Mouse (Mus musculus) kidney, adult 11 months (tissue): ENCODE results near the gene Nkain2.

Experiments used
- DNase-seq: peaks from one replicate; pipeline ENCODE4 v3.0.0; 2022

The Nkain2 gene

DNA sequence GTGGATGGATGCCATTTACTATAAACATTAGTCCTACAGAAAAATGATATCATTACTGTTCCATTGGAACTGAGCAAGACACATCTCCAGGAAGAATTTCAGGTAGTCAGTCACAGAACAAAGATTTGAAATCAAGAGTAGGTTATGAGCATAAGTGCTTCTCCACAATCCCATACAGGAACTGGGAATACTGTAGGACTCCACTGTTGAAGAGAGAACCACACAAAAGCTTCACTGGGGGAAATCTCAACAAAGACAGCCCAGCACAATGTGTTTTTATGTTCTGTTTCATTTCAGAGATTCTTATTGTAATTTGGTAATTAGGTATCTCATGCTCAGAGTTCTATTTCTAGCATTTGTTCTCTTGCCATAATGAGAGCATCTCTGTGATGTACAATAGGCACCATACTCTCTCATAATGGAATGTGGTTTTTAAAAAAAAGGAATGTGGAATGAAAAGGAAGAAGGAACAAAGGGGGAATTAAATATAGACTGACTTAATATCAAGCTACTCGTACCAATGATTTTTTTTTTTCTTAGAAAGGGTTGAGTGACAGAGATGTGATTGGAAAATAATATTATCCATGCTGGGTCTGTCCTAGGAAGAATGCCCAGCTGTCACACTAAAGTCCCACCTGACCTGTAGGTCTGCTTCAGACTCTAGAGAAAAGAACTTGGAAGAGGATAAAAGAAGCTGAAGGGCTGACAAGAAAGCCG is 313.5 kb downstream of the Nkain2 start:
- no peak for DNase-seq

DNA sequence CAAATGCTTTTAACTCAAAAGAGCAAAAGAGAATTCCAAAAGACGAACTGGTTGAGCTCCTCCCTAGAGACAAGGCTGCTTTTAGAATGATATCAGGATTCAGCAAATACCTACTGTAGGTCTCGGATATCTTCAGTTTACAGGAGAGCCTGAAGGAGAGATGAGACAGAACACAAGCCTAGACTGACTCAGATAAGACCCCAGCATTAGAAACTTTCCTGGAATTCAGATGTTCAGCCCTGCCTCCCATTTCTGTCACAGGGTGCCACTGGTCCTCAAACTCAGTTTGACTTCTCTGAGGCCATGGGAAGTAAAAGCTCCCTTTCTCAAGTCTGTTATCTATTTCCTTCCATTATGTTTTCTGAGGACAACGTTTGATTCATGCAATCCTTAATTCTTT is 332.6 kb downstream of the Nkain2 start:
- no peak for DNase-seq

DNA sequence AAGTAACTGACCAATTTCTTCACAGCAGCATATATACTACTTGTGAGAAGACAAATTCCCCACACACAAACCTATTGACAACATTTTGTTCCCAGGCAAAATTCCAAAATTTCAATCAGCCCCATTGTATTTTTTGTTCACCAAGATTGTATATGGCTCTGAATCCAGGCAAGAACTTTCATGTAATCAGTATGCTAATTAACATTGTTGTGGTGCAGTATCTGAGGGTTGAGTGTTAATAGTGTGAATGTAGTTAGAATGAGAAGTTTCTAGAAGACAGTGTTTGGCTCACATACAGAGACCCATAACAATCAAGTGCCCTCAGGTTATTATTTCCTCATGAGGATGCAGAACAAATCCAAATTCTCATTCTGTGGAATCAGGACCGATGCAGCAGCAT is 354.2 kb downstream of the Nkain2 start:
- no peak for DNase-seq

- DNase-seq = no peak
Measured at GRCm38 (mm10) chr10:32510821-32511220, 379.4 kb downstream of the Nkain2 start.

DNA sequence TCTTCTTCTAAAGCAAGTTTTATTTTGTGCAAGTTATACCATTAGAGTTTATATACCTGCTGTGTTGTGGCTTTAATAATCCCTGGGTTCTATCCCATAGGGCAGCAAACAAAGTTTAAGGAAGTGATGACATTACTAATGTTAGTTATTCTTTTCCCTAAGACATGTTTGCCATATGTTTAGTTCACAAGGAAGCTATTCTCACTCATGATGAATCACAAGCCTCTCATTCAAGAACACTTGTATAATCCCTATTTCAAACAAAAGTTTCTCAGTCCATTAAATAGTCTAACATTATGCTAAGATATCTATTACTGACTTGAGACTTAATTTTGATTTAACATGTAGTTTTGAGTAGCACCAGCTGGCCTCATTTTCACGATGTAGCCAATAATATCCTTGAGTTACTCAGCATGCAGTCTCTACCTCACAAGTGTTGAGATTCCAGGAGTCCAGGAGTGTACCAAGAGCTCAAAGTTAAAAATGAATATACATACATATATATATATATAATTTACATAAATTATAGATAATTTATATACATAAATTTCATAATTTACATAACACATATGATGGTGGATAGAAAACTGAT is 395.6 kb downstream of the Nkain2 start:
- DNase-seq = no peak

DNA sequence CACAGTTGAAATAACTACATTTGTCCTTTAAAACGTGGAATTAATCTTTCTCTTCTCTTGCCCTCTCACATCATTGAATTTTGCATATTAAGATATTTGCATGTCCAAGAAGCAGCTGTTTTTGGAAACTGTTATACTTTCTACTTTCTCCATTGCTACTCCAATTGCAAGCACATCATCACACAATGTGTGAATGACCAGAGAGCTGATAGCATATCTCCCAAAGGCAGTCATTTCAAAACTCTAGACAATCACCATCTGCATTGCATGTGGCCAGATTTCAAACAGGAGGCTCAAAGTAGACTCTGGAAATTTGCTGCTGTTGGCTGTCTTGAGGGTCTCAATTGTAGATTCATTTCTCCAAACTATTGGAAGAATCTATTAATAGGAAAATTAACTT is 396.7 kb downstream of the Nkain2 start:
- no peak for DNase-seq

DNA sequence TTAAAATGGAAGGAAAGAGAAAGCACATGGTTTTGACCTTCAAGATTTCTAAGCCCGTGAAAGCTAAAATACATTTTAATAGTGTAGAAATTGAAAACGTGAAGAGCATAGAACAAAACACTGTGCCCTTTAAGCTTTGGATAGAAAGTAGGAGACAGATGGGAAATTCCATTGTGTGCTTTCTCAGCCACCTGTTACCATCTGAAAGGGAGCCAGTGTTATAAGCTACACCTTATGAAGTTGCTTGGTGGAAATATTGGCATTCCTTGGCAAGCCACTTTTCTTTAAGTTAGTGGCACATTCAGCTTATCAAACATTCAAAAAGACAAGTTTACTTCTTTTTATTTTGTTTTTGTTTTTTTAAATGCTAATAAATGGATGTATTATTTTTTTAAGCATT is 427.5 kb downstream of the Nkain2 start:
- DNase-seq = no peak

DNA sequence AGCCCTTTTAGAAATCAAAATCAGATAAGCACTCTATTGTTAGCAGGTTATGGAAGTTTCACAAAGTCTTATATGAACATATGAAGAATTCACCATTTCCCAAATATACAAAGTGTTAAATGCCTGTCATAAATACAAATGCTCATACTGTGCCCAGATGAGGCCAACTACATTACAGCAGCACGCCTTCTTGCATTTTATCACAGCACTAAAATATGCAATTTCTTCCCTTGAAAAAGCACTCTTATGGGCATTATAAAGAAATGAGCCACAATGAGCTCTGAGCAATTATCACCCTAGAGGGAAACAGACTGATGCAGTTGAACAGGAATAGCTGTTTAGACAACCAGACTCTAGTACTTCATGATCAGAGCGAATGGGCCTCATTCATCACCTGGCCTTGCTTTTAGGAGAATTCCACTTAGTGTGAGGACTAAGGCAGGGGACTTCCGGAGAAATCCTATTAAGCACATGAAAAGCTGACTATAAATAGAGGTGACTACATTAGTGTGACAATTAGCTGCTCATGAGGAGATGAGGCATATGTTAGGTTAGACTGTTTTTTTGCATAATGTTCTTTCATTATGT is 450.2 kb downstream of the Nkain2 start:
- no peak for DNase-seq

- DNase-seq = no peak
Measured at GRCm38 (mm10) chr10:32414228-32414627, 476.0 kb downstream of the Nkain2 start.

DNA sequence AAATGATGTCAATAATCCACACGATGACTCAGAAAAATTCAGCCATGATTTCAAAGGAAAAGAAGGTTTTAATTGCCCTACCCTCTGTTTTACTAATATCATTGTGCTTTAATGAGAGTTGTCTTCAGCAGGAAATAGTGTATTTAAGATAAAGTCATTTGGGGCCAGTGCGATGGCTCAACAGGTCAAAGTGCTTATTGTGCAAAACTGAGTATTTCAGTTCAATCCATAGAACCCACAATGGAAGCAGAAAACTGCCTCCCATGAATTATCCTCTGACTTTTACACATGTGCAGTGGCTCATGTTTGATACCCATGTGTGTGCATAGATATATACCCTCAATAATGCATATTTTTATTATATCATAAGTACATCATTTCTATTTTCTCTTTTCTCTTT is 478.9 kb downstream of the Nkain2 start:
- DNase-seq = no peak

- DNase-seq = no peak
Measured at GRCm38 (mm10) chr10:32400961-32401360, 489.3 kb downstream of the Nkain2 start.

DNA sequence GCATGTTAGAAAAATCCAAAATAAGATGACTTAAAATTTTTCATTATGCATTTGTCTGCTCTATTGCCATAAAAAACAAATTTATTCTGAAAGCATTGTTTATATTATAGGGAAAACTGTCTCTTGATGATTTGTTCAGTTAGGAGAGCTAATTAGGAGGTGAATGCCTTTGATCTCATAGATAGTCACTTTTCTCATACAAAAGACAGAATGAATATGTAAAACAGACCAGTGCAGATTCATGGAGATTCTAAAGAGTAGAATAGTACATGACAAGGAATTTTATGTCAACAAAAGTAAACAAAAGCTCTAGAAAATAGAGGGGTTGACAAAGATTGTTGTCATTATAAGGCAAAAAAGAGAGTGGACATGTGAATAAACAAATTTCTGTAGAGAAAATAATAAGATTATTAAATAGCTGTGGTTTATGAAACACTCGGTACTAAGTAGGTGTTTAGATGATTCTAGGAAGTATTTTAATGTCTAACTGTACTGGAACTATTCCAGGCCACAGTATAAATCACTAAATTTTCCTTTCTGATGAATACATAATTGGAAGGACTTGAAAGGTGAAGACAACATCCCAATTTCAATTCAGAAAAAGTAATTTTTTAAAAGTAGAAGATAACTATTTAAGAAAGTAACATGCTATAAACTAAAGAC is 496.3 kb downstream of the Nkain2 start:
- DNase-seq = no peak

DNA sequence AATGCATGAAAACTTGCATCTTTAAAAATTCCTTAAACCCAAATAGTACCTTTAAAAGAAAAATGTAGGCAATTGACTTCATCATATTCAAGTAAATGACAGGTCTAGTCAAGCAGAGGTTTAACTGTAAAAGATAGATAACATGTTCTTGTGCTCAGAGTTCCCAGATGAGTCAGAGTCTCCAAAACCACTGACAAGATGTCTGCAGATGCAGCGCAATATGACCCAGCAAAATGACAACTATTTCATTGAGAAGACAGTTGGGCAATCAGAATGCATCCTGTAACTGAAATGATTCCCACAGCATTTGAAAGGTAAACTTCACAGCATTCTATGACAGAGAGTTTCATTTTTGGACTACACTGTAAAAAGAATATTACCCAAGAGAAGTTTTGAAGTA is 496.9 kb downstream of the Nkain2 start:
- no peak for DNase-seq

DNA sequence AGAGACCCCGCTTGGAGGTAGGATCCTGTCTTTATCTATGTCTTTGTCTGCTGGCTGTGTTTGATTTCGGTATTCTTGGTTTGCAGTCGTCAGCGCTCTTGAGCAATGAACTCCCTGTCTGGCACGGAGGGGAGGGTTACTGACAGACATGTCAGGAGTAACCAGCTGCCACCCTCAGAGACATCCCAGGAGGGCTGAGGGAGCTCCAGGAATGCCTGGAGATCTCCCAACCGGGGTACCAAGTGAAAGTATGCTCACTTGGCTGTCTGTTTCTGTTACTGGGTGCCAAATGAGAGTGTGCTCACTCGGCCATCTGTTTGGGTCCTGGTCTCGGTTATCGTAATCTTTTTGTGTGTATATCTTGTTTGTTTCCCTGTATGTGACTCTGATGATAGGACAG is 577.5 kb downstream of the Nkain2 start:
- no peak for DNase-seq

DNA sequence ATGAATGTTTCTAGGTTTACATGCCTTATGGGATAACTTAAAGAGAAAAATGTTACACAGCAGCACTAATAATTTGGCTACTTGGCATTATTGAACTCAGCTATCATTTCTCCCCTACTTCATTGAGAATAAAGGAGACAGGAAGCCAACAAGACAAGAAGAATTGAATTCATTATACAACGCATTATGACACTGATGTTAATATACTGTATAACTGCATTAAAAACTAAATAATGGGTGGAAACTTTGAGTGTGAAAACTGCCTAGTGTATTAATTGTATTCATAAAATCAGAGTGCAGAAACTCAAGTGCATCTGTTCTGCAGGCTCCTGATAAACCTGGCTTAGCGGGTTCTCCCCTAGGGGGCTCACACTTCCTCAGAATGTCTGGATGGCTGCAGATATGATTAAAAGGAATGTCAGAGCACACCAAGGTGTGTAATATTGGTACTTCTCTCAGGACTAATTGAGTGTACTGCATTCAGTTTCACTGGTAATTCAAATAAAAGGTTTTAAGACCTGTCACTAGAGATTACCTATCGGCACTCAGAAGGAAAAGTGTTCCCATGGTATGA is 589.2 kb downstream of the Nkain2 start:
- DNase-seq = no peak

DNA sequence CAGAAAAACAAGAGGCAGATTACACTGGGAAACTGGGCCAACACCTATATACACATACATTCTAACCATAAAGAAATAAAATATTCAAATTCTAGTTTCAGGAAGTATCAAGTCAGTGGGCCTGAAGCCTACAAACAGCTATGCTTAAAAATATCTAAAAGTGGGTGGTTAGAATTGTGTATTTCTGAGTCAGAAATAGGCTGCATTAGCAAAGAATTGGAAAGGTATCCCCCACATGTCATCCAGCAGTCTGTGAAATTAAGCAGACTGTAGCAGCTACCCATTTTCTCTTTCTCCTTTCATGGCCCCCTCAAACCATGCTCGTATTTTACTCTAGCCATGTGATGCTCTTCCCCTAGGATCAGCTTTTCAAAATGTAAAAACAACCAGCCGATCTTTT is 599.8 kb downstream of the Nkain2 start:
- DNase-seq = no peak

DNA sequence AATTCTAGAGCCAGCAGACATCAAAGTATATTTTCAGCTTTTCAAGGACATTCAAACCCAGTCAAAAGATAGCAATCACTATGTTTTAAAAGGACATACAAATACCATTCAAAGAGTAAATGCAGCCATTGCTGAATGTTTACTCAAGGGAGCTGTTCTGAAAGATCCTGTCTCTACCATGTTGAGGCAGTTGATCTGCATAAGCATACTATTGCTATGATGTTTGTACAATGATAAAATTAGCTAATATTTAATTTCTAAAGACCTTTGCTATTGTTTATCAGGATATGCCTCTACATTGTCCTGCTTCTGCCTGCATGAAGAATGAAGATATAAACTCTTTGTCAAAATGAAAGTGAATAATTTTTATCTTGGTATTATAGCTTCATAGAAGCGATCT is 606.6 kb downstream of the Nkain2 start:
- no peak for DNase-seq

GRCm38 (mm10) chr10:32243266-32243882 is 646.9 kb downstream of the Nkain2 start:
- no peak for DNase-seq

DNA sequence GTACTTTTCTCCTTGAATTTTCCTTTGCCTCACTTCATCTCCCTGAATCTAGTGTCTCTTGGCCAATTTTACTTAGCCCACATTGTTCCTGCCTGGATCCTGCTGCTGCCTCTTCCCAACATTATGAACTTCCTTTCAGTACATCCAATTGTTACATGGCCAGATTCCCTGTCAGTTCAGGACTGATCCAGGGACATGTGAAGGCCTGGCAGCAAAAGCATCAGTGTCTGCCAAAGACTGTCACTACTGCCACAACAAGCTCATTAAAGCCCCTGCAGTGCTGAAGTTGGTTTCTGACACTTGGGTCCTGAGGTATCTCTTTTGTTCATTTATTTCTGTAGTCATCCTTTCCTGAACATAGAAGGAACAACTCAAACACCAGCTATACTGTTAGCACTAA is 649.1 kb downstream of the Nkain2 start:
- DNase-seq = no peak

DNA sequence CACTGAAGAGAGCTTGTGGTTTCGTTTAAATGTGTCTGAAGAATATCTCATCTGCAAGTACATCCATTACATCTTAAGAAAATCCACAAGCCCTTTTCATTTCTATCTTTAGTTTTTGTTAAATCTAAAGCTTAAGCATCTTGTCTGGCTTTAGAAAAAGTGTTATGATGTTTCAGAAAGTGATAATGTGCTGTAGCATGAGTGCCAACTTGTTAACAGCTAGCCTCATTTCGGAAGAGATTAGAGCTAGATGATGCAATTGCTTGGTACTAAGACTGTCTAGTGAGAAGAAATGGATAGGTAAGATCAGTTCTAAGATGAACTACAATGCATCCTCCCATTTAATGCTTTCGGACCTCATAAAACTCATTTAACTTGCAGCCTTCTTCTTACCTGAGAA is 707.3 kb downstream of the Nkain2 start:
- no peak for DNase-seq

GRCm38 (mm10) chr10:32091354-32091753 is 798.9 kb downstream of the Nkain2 start:
- no peak for DNase-seq

GRCm38 (mm10) chr10:32060396-32060795 is 829.9 kb downstream of the Nkain2 start:
- no peak for DNase-seq

- no peak for DNase-seq
Measured at GRCm38 (mm10) chr10:32058251-32058650, 832.0 kb downstream of the Nkain2 start.
